Mouse (Mus musculus): Measurements from ENCODE around the gene Miga1. TPM values are rescaled to one million over a fixed set of nuclear protein-coding genes. Genes with fewer than 3 reads are reported as not detected.

Gene Miga1
- total RNA-seq (2021), result 1 to 10 TPM; 5.0 to 7.3 TPM
- long read RNA-seq, experiment 1, full-length matches to known transcripts, result 5 of 10 reads
- long read RNA-seq, experiment 1, partial matches to known transcripts, result 1 of 10 reads
- long read RNA-seq, experiment 1, other reads (novel, unspliced or antisense), result 4 of 10 reads
- long read RNA-seq, experiment 2, full-length matches to known transcripts, result 6 of 7 reads
- long read RNA-seq, experiment 2, partial matches to known transcripts, result 0 of 7 reads
- long read RNA-seq, experiment 2, other reads (novel, unspliced or antisense), result 1 of 7 reads

DNA sequence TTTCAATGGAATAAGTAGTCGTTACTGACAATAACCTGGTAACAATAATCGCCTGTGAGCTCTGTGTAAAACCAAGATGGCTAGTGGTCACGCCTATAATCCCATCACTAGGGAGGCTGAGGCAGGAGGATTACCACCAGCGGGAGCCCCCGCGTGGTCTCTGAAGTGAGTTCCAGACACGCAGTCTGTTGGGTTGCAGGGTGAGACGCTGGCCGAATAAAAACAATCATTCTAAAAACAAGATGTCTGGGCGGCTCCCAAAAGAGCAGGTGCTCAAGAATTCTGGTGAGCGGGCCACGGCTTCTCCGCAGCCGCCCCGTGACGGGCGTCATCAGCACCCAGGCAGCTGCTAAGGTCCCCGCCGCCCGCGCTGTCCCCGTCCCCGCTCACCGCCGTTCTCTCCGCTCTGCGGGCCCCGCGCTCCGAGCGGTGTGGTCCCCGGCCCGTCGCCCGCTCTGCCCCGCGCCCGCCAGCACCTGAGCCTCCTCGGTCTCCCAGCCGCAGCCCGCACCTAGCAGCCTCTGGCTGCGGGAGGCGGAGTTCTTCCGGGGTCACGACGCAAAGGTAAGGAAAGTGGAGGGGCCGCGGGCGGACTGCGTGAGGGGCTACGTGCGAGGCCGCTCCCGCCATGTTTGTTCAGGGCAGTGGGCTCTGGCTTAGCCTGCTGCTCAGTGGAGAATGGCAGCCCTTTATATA, at the start of gene Miga1:
Miga1 (minus strand) TSS at position 546 of the 696 bp plus-strand sequence.
- H3K27ac ChIP-seq, result peak within 1 kb of the TSS; percentile 84
- no peak for TF ChIP-seq CTCF (IDR thresholded peaks at IDR 0.05)
- intact Hi-C loops (cut with DNase I), result no loop called here
- H3K4me3 ChIP-seq, result peak within 1 kb of the TSS; percentile 90
- DNase-seq, result peak; percentile 68

DNA sequence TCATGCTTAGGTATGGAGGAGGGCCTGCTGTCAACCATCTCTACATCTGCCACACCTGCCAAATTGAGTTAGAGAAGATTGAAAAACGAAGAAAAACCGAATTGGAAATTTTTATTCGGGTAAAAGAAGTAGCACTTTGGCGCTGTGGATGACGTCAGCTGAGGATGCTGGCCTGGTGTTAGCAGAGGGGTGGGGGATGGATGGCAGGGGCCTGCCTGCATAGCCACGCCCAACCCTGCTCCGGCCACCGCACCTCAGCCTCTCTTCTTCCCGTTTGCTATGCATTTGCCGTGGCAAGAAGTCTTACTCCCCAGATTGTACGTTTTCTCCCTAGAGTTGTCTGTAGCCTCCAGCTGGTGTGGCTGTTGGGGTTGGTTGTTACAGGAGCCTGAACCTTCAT, 43.9 kb upstream of the Miga1 start:
- no peak overlapping the region for H3K4me3 ChIP-seq
- no peak for TF ChIP-seq CTCF (IDR thresholded peaks at IDR 0.05)
- H3K27ac ChIP-seq, result no peak overlapping the region
- no peak for DNase-seq
- intact Hi-C loops (cut with DNase I), result no loop called here

DNA sequence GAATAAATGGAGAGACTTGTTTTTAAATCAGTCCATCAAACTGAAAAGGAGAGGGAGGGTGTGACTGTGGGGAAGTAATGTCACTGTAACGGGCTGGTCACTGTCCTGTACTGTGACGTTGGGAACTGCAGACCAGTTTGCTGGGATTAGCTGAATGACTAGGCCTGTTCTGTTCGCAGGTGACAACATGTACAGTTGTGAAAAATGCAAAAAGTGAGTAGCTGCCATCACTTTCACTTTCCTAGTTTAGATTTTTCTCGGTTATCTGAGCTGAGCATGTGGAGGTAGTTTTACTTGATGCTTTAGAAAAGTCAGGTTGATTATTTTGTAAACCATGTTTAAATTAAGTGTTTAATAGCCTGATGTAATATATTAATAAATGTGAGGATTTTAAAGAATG, 35.9 kb upstream of the Miga1 start:
- Histone ChIP-seq H3K27ac (no peak overlapping the region), H3K4me3 (no peak overlapping the region)
- no peak for DNase-seq
- TF ChIP-seq CTCF (IDR thresholded peaks at IDR 0.05), result no peak
- intact Hi-C loops (cut with DNase I), result no loop called here

DNA sequence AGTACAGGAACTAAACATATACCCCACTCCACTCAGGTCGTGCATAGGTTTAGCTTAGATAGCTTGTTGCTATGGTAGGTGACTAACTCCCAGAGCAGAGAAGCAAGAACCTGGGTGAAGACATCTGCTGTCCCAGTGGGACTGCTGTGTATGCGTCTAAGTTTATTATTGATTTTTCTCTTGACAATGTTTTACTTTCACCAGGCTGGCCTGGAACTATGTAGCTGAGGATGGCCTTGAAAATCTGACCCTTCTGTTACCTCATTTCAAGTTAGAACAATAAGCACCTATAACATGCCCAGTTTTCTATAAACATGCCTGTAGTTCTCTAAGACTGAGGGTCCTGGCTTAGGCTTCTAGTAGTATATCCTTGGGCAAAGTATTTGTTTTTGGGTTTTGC, 24.0 kb upstream of the Miga1 start:
- intact Hi-C loops (cut with DNase I), result no loop called here
- TF ChIP-seq CTCF (IDR thresholded peaks at IDR 0.05), result no peak
- Histone ChIP-seq H3K4me3 (no peak overlapping the region), H3K27ac (no peak overlapping the region)
- DNase-seq, result no peak

DNA sequence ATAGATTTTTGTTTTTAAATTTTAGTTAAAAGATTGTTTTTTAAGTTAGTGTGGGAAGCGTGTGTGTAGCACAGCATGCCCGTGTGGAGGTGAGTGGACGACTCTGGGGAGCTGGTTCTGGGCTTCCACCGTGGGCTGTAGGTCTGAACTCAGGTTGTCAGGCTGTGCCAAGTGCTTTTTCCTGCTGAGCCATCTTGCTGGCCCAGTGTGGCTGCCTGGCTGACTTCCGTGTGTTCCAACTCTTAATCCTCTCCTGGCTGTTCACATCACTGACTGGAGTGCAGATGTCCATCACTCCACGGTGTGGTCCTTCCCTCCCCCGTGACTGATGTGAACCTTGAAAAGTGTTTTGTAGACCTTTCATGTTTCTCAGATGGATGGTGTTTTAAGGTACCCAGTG, 18.9 kb upstream of the Miga1 start:
- DNase-seq, result peak; percentile 72
- intact Hi-C loops (cut with DNase I), result no loop called here
- H3K4me3 ChIP-seq, result no peak overlapping the region
- peak overlapping the region; percentile 74 for H3K27ac ChIP-seq
- no peak for TF ChIP-seq CTCF (IDR thresholded peaks at IDR 0.05)

DNA sequence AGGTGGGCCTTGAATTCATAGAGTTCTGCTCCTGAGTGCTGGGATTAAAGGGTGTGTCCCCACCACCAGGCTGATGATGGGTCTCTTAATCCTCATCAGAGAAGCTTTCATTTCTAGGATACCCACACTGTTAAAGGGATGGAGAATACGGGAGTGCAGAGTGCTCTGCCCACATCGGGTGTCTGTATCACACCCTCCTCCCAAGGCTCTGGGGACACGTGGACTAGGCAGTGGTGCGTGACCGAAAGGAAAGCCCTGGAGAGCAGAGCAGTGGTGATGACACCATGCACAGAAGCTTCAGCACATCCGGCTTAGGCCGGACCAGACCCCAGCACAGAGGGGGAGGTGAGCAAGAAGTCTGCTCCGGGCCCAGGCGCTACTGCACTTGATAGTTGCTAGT, 16.5 kb upstream of the Miga1 start:
- no peak overlapping the region for H3K27ac ChIP-seq
- no peak overlapping the region for H3K4me3 ChIP-seq
- TF ChIP-seq CTCF (IDR thresholded peaks at IDR 0.05), result no peak
- DNase-seq, result no peak
- intact Hi-C loops (cut with DNase I), result no loop called here

DNA sequence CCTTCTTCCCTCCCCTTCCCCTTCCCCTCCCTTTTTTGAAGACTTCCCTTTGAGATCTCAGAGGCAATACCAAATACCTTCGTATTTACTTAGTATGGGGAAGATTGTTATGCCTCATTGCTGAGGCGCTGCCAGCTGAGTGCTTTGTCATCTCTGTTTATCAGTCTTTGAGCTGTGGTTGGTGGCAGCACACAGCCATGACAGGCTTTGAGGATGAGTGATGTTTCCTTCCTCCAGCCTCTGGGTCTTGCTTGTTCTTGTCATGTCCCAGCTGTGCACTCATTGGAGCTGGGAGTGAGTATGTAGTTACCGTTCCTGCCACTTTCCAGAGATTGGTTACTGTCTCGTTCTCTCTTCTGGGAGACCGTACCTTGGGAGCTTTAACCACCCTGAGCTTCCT, 15.2 kb upstream of the Miga1 start:
- TF ChIP-seq CTCF (IDR thresholded peaks at IDR 0.05), result no peak
- no peak overlapping the region for H3K4me3 ChIP-seq
- intact Hi-C loops (cut with DNase I), result no loop called here
- no peak overlapping the region for H3K27ac ChIP-seq
- DNase-seq, result no peak

DNA sequence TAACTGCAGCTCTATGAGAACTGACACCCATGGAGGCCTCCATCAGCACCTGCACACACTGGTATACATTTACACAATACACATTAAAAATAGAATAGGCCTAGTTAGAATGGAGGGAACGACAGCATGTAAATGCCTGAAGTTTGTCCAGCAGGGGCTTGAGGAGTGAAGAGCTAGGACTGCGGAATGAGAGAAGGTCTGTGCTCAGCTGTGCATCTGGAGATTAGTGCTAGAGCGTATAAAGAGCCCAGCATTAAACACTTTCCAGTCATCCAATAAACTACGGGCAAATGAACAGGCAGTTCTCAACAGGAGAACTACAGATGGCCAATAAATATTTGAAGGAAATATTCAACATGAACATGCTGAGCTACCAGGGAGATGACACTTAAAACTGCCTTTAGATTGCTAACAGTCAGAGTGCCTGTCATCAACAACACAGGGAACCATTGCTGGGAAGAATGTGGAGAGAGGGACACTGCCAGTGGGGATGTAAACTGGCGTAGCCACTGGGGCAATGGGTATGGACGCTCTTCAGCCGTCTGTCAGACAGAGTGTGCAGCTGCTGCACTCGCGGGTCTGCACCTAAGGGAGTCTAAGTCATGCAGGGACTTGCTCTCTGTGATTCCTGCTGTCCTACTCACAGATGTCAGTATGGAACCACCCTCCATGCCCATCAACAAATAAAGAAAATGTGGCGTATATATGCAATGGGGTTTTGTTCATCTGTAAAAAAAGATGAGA, 13.4 kb upstream of the Miga1 start:
- no peak for DNase-seq
- no peak for TF ChIP-seq CTCF (IDR thresholded peaks at IDR 0.05)
- Histone ChIP-seq H3K4me3 (no peak overlapping the region), H3K27ac (no peak overlapping the region)
- intact Hi-C loops (cut with DNase I), result no loop called here

DNA sequence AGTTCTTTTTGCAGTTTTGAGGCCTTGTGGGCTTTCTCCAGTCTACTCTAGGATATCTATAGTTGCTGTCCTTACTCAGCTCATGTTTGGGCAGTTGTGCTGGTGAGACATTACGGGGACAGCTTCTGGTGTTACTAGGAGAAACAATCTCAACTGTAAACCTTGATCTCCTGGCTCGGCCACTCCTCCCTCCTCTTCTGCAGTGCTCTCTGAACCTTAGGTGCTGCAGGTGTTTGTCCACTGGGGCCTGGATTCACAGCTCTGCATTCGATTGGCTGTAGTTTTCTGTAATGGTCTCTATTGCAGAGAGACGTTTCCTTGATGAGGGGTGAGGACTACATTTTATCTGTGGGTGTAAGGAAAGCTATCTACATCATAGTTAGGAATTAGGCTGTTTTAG, 12.1 kb upstream of the Miga1 start:
- H3K27ac ChIP-seq, result no peak overlapping the region
- intact Hi-C loops (cut with DNase I), result no loop called here
- no peak for TF ChIP-seq CTCF (IDR thresholded peaks at IDR 0.05)
- DNase-seq, result no peak
- no peak overlapping the region for H3K4me3 ChIP-seq

DNA sequence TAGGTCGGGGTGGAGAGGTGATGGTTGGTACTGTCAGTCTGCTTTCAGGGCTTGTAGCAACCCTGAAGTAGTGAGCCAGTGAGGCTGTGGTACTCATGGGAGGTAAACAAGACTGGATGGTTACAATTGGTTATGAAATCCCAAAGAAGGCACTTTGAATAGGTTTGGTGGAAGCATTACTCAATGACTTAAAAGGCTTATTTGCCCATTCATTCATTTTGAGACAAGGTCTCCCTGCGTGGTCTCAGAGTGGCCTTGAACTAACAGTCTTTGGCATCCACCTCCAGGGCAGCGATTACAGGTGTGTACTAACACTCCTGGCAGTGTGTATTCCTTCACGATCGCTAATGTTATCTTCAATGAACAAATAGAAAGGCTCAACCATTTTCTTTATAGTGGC, 10.8 kb upstream of the Miga1 start:
- Histone ChIP-seq H3K27ac (no peak overlapping the region; the same call in 1 of the 2 replicates), H3K4me3 (no peak overlapping the region)
- no peak for TF ChIP-seq CTCF (IDR thresholded peaks at IDR 0.05)
- intact Hi-C loops (cut with DNase I), result no loop called here
- no peak for DNase-seq

DNA sequence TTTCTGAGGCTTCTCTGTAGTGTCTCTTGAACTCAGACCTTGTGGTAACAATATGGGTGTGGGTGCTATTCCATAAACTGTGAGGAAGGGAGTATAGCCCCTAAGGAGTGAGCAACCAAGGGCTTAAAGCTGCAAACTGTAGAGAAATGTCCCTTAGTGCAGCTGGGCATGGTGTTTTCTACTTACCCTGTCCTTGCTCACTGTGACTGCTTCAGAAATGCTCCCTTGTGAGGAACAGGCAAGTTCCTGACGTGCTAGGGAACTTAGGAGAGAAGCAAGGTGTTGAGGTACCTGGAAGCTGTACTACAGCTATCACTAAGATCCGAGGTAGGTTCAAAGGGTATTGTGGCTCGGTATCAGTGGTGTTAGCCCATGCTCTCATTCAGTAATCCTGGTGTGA, 10.2 kb upstream of the Miga1 start:
- intact Hi-C loops (cut with DNase I), result no loop called here
- no peak overlapping the region for H3K4me3 ChIP-seq
- DNase-seq, result no peak
- TF ChIP-seq CTCF (IDR thresholded peaks at IDR 0.05), result no peak
- H3K27ac ChIP-seq, result no peak overlapping the region; the same call in 1 of the 2 replicates

DNA sequence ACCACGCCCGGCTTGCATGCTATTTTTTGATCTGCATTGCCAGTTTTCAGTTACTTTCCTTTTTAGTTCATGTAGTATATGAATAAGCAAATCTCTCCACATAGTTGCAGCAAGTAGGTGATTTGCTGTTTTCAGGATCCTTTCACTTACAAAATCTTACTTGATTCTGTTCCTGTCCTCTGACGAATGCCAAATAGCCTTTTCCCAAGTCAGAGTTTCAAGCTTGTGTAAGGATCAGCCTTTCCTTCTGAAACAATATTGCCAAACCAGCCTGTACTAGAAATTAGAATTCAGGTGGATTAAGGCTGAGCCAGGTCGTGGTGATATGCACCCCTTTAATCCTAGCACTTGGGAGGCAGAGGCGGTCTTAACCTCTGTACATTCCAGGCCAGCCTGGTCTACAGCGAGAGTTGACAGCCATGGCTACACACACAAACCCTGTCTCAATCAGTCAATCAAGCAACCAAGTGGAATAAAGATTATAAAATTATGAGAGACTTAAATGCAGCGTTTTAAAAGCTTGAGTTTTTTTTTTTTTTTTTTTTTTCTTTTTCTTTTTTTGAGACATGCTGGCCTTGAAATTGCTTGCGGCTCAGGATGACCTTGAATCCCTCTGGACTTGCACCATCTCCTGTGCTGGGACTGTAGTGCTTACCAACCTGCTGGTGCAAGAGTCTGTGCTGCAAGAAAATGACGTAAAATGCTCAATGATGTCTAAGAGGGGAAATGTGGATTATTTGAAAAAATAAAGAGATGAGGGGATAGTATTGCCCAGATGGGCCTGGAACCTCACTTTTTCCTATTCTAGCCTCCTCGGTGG, 8.0 kb upstream of the Miga1 start:
- Histone ChIP-seq H3K27ac (peak overlapping the region; percentile 93), H3K4me3 (peak overlapping the region; percentile 88)
- intact Hi-C loops (cut with DNase I), result no loop called here
- no peak for TF ChIP-seq CTCF (IDR thresholded peaks at IDR 0.05)
- DNase-seq, result no peak

Data from gastrocnemius, adult 2 months (tissue).